Mouse (Mus musculus): ENCODE measurements around the gene Pcdh15.

GRCm38 (mm10) chr10:73099846-73100241, 702 bp downstream of the Pcdh15 start:
- no peak for TF ChIP-seq CTCF (conservative IDR thresholded peaks at IDR 0.05; ENCODE audit: insufficient read depth, insufficient read length, low read depth, low read length)
- no peak for TF ChIP-seq POLR2A (IDR thresholded peaks at IDR 0.05; ENCODE audit: low read depth, low read length)
